8 mouse cellular contexts compared by ENCODE assay signal in genomic region chr11:114676431-114676830, GRCm38 (mm10). TPM values are rescaled to one million over a fixed set of nuclear protein-coding genes. Genes with fewer than 3 reads are reported as not detected.
DNase-seq lines count a peak whose midpoint lies in the region; ATAC-seq and TF ChIP-seq lines count a peak whose summit lies in the region.

No protein-coding gene starts in this region.

- H3K27me3 ChIP-seq in heart, postnatal 0 days (ENCODE audit: control insufficient read depth, insufficient read depth, low read length): no peaks in the 10 kb centered on the region
- no peaks in the 10 kb centered on the region for H3K27me3 ChIP-seq in limb, embryonic 11.5 days (ENCODE audit: control insufficient read depth, insufficient read depth, low read length)
- peaks cover 27% of the 10 kb centered on the region for H3K27me3 ChIP-seq in midbrain, embryonic 12.5 days

- no peak for ATAC-seq in heart, postnatal 0 days (ENCODE audit: insufficient read depth, low read depth)
- no peak for ATAC-seq in limb, embryonic 11.5 days (ENCODE audit: insufficient number of reproducible peaks, low FRiP score, low TSS enrichment, low read depth)
- ATAC-seq in midbrain, embryonic 12.5 days (ENCODE audit: low FRiP score, low read depth): no peak
- ATAC-seq in inflammation-experienced regulatory T-cells, adult 6 months: no peak

- TF ChIP-seq CTCF in heart, postnatal 0 days (IDR thresholded peaks at IDR 0.05; ENCODE audit: low read depth): no peak

- peak overlapping the region; percentile 47; the same call in 1 of the 2 replicates for H3K27ac ChIP-seq in heart, postnatal 0 days (ENCODE audit: low read depth)
- H3K27ac ChIP-seq in limb, embryonic 11.5 days (replicated peaks; ENCODE audit: low read depth, low read length): no peak overlapping the region
- no peak overlapping the region for H3K27ac ChIP-seq in midbrain, embryonic 12.5 days (replicated peaks)

- H3K9me3 ChIP-seq in heart, postnatal 0 days (replicated peaks; ENCODE audit: control insufficient read depth, low read length): no peaks in the 10 kb centered on the region
- no peaks in the 10 kb centered on the region for H3K9me3 ChIP-seq in limb, embryonic 11.5 days (ENCODE audit: control insufficient read depth, low read length)
- no peaks in the 10 kb centered on the region for H3K9me3 ChIP-seq in midbrain, embryonic 12.5 days

- peak overlapping the region; percentile 97 for H3K4me2 ChIP-seq in heart, postnatal 0 days (ENCODE audit: low read depth, low read length)
- H3K4me2 ChIP-seq in limb, embryonic 11.5 days (ENCODE audit: low read depth, severe bottlenecking): peak overlapping the region; percentile 96
- H3K4me2 ChIP-seq in midbrain, embryonic 12.5 days (replicated peaks): peak overlapping the region; percentile 71

- H3K4me1 ChIP-seq in heart, postnatal 0 days (ENCODE audit: control insufficient read depth, insufficient read depth): peaks cover 29% of the 10 kb centered on the region
- peaks cover 11% of the 10 kb centered on the region; the same call in 1 of the 2 replicates for H3K4me1 ChIP-seq in limb, embryonic 11.5 days (ENCODE audit: control insufficient read depth, insufficient read depth, low read length)
- H3K4me1 ChIP-seq in midbrain, embryonic 12.5 days: peaks cover 36% of the 10 kb centered on the region

- H3K4me3 ChIP-seq in heart, postnatal 0 days (ENCODE audit: low read depth, low read length): peak overlapping the region; percentile 69
- peak overlapping the region; percentile 59 for H3K4me3 ChIP-seq in limb, embryonic 11.5 days (ENCODE audit: low read depth, low read length)
- peak overlapping the region; percentile 54 for H3K4me3 ChIP-seq in midbrain, embryonic 12.5 days

- DNase-seq in heart, adult 11 months: peak; percentile 93
- no peak for DNase-seq in heart, postnatal 4 days
- peak; percentile 75 for DNase-seq in cerebellum, adult 9-11 months
- DNase-seq in heart, postnatal 0 days (ENCODE audit: low spot score): no peak
- no peak for DNase-seq in limb, embryonic 11.5 days (ENCODE audit: low spot score)
- DNase-seq in c-Kit-positive CD71-positive TER-119-positive erythroid progenitor cells, embryonic 14.5 days (ENCODE audit: low spot score): no peak

- peak overlapping the region; percentile 69 for H3K9ac ChIP-seq in heart, postnatal 0 days (replicated peaks; ENCODE audit: low read depth, low read length)
- peak overlapping the region; percentile 17; the same call in 1 of the 2 replicates for H3K9ac ChIP-seq in limb, embryonic 11.5 days (ENCODE audit: low read length)
- H3K9ac ChIP-seq in midbrain, embryonic 12.5 days (replicated peaks): peak overlapping the region; percentile 63

- TF ChIP-seq EP300 in heart, postnatal 0 days (IDR thresholded peaks at IDR 0.05; ENCODE audit: low read depth): no peak

- peaks cover 20% of the 10 kb centered on the region for H3K36me3 ChIP-seq in heart, postnatal 0 days (replicated peaks; ENCODE audit: control insufficient read depth, insufficient read depth, low read length)
- peaks cover 11% of the 10 kb centered on the region; the same call in 1 of the 2 replicates for H3K36me3 ChIP-seq in limb, embryonic 11.5 days (ENCODE audit: control insufficient read depth, insufficient read depth, low read length)
- peaks cover 28% of the 10 kb centered on the region for H3K36me3 ChIP-seq in midbrain, embryonic 12.5 days

- WGBS in heart, postnatal 0 days: 12% methylated on average over 14 of the region's 14 CpGs
- WGBS in limb, embryonic 11.5 days: 8% methylated on average over 14 of the region's 14 CpGs
- 7% methylated on average over 14 of the region's 14 CpGs for WGBS in midbrain, embryonic 12.5 days

RNA-seq across cellular contexts. Expression of gene Ttyh2, which starts 1.2 kb away (rescaled TPM):
- total RNA-seq in heart, postnatal 4 days (2021): 10 to 100 TPM; 27.4 to 27.7 TPM
- total RNA-seq in heart, postnatal 0 days (2014; rRNA removed; ENCODE audit: low replicate concordance): 12.4 and 17.6 TPM in 2 replicates
- 10.5 and 11.8 TPM in 2 replicates for polyA plus RNA-seq in heart, postnatal 0 days (2015; fragmentation: Nextera tagmentation; extraction: Ambion mirVana)
- 9.5 and 10.0 TPM in 2 replicates for polyA plus RNA-seq in limb, embryonic 11.5 days (2014; fragmentation: Nextera tagmentation; extraction: Ambion mirVana)
- 12.3 and 15.1 TPM in 2 replicates for polyA plus RNA-seq in midbrain, embryonic 12.5 days (2016; fragmentation: Nextera tagmentation; extraction: Ambion mirVana)
- polyA plus RNA-seq in inflammation-experienced regulatory T-cells, adult 6 months (2017; shearing (Covaris generic)): 1 to 10 TPM; 2.4 to 3.6 (median 3.4) TPM

RNA-seq across cellular contexts. Expression of gene Rpl38, which starts 8.1 kb away (rescaled TPM):
- total RNA-seq in heart, postnatal 4 days (2021): 100 to 1,000 TPM; 922 to 952 TPM
- 331 and 650 TPM in 2 replicates for total RNA-seq in heart, postnatal 0 days (2014; rRNA removed; ENCODE audit: low replicate concordance)
- 773 and 797 TPM in 2 replicates for polyA plus RNA-seq in heart, postnatal 0 days (2015; fragmentation: Nextera tagmentation; extraction: Ambion mirVana)
- 1,033 and 1,082 TPM in 2 replicates for polyA plus RNA-seq in limb, embryonic 11.5 days (2014; fragmentation: Nextera tagmentation; extraction: Ambion mirVana)
- polyA plus RNA-seq in midbrain, embryonic 12.5 days (2016; fragmentation: Nextera tagmentation; extraction: Ambion mirVana): 839 and 864 TPM in 2 replicates
- 1,000 to 10,000 TPM in 2 of 3 experiments, 100 to 1,000 TPM in 1; 884 to 1,360 (median 1,230) TPM for polyA plus RNA-seq in inflammation-experienced regulatory T-cells, adult 6 months (2017; shearing (Covaris generic))

RNA-seq across cellular contexts. Expression of gene Dnaic2, which starts 50.8 kb away (rescaled TPM):
- total RNA-seq in heart, postnatal 4 days (2021): under 1 TPM; 0.79 to 0.88 TPM
- total RNA-seq in heart, postnatal 0 days (2014; rRNA removed; ENCODE audit: low replicate concordance): not detected in 2 replicates
- 0.33 and 0.75 TPM in 2 replicates for polyA plus RNA-seq in heart, postnatal 0 days (2015; fragmentation: Nextera tagmentation; extraction: Ambion mirVana)
- polyA plus RNA-seq in limb, embryonic 11.5 days (2014; fragmentation: Nextera tagmentation; extraction: Ambion mirVana): 0.20 TPM in 1 of 2 replicates, not detected in the other
- polyA plus RNA-seq in midbrain, embryonic 12.5 days (2016; fragmentation: Nextera tagmentation; extraction: Ambion mirVana): 1.3 and 2.4 TPM in 2 replicates
- polyA plus RNA-seq in inflammation-experienced regulatory T-cells, adult 6 months (2017; shearing (Covaris generic)): not detected

Comparison
In these comparisons a context has a peak if more than half of its experiments do, and no peak if none do; other contexts are left out.
1. DNase-seq: peak in heart, adult 11 months (single experiment) and cerebellum, adult 9-11 months (single experiment); none in heart, postnatal 4 days (single experiment), heart, postnatal 0 days (single experiment), limb, embryonic 11.5 days (single experiment) and c-Kit-positive CD71-positive TER-119-positive erythroid progenitor cells, embryonic 14.5 days (single experiment).
2. H3K9ac ChIP-seq: peak in every context shown above with its lines; median percentile 69 in heart, postnatal 0 days; 63 in midbrain, embryonic 12.5 days; 17 in limb, embryonic 11.5 days.
3. Peak in every context shown above with its lines, with median percentiles within 50 percentile points of each other: H3K4me2 ChIP-seq and H3K4me3 ChIP-seq.